Mouse (Mus musculus) heart, adult 18-20 months (tissue): ENCODE measurements around the gene Spaca7. TPM values are rescaled to one million over a fixed set of nuclear protein-coding genes. Genes with fewer than 3 reads are reported as not detected.

Source experiments
- DNase-seq, 2 experiments: peaks; one replicate each; pipeline ENCODE4 v3.0.0; 2021 to 2022; ENCODE audit warnings: mixed read lengths in 1 of 2
- total RNA-seq, 2 experiments: library from RNA; stranded (reverse); gene quantifications; 2 replicates each; pipeline ENCODE4 v1.2.3; 2021

Spaca7 gene
- total RNA-seq, 2 experiments from 2014 or later, result not detected

DNA sequence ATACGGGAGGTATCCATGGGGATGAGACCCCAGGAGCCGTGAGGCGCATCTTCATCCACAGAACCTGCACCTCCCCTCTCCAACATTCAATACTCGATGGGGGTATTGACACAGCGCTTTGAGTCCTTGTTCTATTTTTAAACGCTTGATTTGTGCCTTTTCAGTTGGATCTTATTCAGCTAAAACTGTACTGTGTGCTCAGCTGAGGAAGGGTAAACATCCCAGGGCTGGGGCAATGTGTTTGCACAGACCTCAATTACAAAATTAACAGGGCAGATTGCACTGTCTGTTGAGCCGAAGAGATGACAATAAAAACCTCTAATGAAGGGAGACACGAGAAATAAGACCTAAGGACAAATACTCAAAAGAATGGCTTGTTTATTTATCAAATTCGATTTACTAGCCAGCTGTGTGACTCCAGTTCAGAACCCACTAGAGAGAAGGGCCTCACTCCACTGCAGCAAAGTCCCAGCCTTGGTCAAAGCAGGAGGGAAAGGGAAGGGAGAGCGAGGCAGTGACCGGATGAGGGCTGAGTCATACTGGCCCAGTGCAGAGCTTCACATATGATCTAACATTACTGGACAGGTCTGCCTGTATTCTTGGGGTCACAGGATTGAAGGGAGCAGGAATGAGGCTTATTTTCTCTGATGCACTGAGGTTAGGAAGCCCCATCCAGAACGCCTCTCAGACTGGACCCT lies 37.1 kb downstream of the Spaca7 start:
- DNase-seq, result no peak

DNA sequence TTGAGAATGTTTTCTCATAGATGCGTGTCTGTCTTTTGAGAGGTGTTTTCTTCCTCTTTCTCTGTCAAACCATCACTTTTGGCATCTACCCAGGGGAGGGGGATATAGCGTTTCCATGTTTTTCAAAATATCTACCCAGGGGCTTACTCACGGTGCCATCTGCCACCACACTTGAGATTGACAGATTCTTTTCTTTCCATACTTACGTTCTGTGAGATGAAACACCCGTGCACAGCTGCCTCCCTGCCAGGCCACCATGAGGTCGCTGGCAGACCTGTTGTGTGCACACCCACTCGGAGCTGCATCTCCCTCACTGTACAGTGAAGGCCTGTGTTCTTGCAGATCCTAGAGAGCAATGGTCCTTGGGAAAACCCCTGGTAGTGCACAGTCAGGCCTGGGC lies 40.4 kb downstream of the Spaca7 start:
- DNase-seq, result no peak

GRCm38 (mm10) chr8:12617369-12617768 lies 44.5 kb downstream of the Spaca7 start:
- DNase-seq, result peak; percentile 10 to 18

DNA sequence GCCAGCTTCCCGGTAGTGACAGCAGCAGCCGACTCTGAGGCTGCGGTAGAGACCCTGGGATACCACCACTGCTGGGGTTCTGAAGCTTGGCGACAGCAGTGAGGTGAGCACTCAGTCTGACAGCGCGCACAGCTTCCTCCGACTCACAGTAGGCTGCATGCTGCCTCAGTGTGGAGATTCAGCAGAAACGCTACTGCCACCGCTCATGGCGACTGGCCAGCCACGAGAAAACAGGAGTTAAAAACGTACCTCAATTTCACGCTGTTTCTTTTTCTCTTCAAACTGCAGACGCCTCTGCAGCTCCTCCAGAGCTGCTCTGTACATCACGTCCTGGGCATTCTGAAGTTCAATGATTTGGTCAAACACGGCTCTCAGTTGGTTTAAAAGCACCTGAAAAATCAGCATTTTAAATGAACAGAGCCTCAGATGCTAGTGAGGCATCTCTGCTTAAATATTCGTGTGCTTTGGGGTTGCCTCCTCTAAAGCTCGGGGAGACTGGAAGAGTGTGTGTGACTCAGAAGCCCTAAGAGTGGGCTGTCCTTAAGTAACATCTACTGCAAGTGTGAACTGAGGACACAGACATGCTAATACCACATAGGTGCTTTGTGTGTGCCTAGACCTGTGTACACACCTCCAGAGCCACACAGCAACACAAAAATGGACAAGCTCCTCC lies 48.9 kb downstream of the Spaca7 start:
- DNase-seq, result no peak

- no peak for DNase-seq
These were observed 53.1 kb downstream of the Spaca7 start for GRCm38 (mm10) chr8:12625890-12626289.

DNA sequence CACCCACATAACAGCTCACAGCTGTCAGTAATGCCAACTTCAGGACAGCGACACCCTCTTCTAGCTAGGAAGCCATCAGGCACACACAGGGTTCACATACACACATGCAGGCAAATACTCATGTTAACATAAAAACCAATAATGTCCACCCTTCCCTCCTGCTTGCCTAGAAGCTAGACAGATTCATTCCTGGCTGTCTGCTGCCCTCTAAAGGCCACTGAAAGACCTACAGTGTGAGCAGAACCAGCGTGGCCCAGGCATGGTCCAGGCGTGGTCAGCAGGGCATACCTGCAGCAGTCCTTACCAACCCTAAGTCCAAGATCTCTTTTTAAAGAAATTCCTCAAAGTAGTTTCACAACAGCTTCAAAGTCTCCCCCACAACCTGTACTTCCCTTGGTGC lies 56.2 kb downstream of the Spaca7 start:
- peak; percentile 9 to 72 for DNase-seq

GRCm38 (mm10) chr8:12635366-12635765 lies 62.5 kb downstream of the Spaca7 start:
- no peak for DNase-seq

GRCm38 (mm10) chr8:12638446-12638845 lies 65.6 kb downstream of the Spaca7 start:
- no peak for DNase-seq

DNA sequence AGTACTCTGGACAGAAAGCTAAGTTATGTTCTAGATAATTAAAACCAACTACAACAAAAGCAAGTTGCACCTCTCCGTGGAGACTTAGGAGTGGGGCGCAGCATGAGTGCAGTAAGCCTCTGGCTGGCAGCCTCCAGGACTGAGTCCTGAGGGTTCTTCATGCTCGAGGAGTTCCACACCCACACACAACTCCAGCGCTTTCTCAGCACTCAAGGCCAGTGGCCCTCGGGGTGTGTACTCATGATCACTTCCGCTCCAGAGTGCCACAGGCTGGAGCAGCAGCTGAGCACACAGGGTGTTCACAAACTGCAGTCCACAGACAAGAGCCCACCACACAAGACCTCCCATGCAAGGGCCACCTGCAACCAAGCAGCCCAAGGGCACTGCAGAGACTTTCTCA lies 68.7 kb downstream of the Spaca7 start:
- no peak for DNase-seq

- DNase-seq, result no peak
These were observed 71.5 kb downstream of the Spaca7 start for GRCm38 (mm10) chr8:12644341-12644740.

GRCm38 (mm10) chr8:12644894-12645293 lies 72.1 kb downstream of the Spaca7 start:
- DNase-seq, result no peak

DNA sequence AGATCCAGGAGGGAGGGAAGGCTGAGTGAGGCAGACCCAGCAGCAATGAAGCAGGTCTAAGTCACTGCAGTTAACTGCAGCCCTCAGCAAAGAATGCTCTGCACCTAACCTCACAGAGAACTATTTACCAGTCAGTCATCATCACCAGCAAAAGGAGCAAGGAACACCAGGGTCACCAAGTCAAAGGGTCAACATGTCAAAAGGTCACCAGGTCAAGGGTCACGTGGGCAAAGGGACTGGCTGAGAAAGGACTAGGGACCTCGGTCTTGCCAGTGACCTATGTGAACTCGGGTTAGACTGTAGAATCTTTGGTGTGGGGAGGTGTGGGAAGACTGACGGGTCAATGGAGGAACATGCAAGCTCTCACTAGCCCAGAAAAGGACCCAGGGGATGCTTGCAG lies 73.7 kb downstream of the Spaca7 start:
- no peak for DNase-seq

- DNase-seq, result no peak
These were observed 76.1 kb downstream of the Spaca7 start for GRCm38 (mm10) chr8:12648951-12649350.

Other genes with a start within 250 kb of the Spaca7 start
- not detected for gene Sox1, start 177.7 kb upstream of the Spaca7 start, total RNA-seq
- gene Tubgcp3, start 99.2 kb downstream of the Spaca7 start, total RNA-seq, result 10 to 100 TPM; 12.3 to 14.2 TPM
- 10 to 100 TPM; 78.9 to 88.1 TPM for gene Atp11a, start 184.0 kb downstream of the Spaca7 start, total RNA-seq